Mouse (Mus musculus) hindbrain, embryonic 10.5 days (tissue): ENCODE measurements around the gene F3. TPM values are rescaled to one million over a fixed set of nuclear protein-coding genes. Genes with fewer than 3 reads are reported as not detected.
A peak's percentile ranks its signal among the peaks of the same experiment; 100 is the strongest.

Experiments
- DNase-seq: peaks from one replicate; pipeline ENCODE4 v3.0.0-alpha.2; 2017; ENCODE audit warnings: low spot score
- H3K27ac ChIP-seq: fragments of 300-500 bp; sonication (generic); 2 replicates; pipeline ENCODE4 v1.5.1; 2016; ENCODE audit warnings: mild to moderate bottlenecking, moderate library complexity
- H3K27me3 ChIP-seq: fragments of 300-500 bp; sonication (generic); 2 replicates; pipeline ENCODE4 v1.6.1; 2016; ENCODE audit warnings: mild to moderate bottlenecking; ENCODE audit not compliant: poor library complexity, insufficient read depth, severe bottlenecking
- H3K36me3 ChIP-seq: fragments of 300-500 bp; sonication (generic); 2 replicates; pipeline ENCODE4 v1.6.1; 2016; ENCODE audit warnings: mild to moderate bottlenecking, moderate library complexity
- H3K4me1 ChIP-seq: fragments of 300-500 bp; sonication (generic); replicated peaks from 2 replicates; pipeline ENCODE4 v1.6.1; 2016; ENCODE audit warnings: mild to moderate bottlenecking
- H3K4me3 ChIP-seq: fragments of 300-500 bp; sonication (generic); 2 replicates; pipeline ENCODE4 v1.5.1; 2016; ENCODE audit warnings: mild to moderate bottlenecking, moderate library complexity
- H3K9me3 ChIP-seq: fragments of 300-500 bp; sonication (generic); 2 replicates; pipeline ENCODE4 v1.6.1; 2016; ENCODE audit warnings: mild to moderate bottlenecking, moderate library complexity
- WGBS: fragments of 180-500 bp; shearing (Covaris S2); methylation state at CpG from one replicate; pipeline ENCODE4 v1.1.7; 2016; 5-methylcytosine and 5-hydroxymethylcytosine counted together
- polyA plus RNA-seq: library from polyadenylated mRNA; unstranded; fragments of >200 nt; fragmentation: Nextera tagmentation; extraction: Ambion mirVana; gene quantifications from 2 replicates; pipeline ENCODE4 v1.2.1, GENCODE M21; 2016

Gene F3
- polyA plus RNA-seq, 1 experiment from 2014 or later, result 14.1 TPM

GRCm38 (mm10) chr3:121713151-121713701 lies 10.1 kb upstream of the F3 start:
- DNase-seq, result no peak
- WGBS, result 87% methylated on average over 17 of the region's 17 CpGs
- Histone ChIP-seq H3K27me3 (no peaks in the 10 kb centered on the region; the same call in 1 of the 2 replicates), H3K36me3 (no peaks in the 10 kb centered on the region), H3K4me3 (no peak overlapping the region), H3K4me1 (no peaks in the 10 kb centered on the region; the same call in 1 of the 2 replicates), H3K9me3 (no peaks in the 10 kb centered on the region), H3K27ac (no peak overlapping the region)

GRCm38 (mm10) chr3:121713816-121714215 lies 9.5 kb upstream of the F3 start:
- DNase-seq, result no peak
- 83% methylated on average over 8 of the region's 8 CpGs for WGBS
- Histone ChIP-seq H3K4me3 (no peak overlapping the region), H3K9me3 (no peaks in the 10 kb centered on the region), H3K36me3 (no peaks in the 10 kb centered on the region), H3K4me1 (no peaks in the 10 kb centered on the region; the same call in 1 of the 2 replicates), H3K27ac (no peak overlapping the region), H3K27me3 (peaks cover under 1% of the 10 kb centered on the region; the same call in 1 of the 2 replicates)

GRCm38 (mm10) chr3:121714461-121714860 lies 8.9 kb upstream of the F3 start:
- no peak for DNase-seq
- whole genome bisulfite sequencing, result 94% methylated on average over 2 of the region's 2 CpGs
- Histone ChIP-seq H3K27me3 (peaks cover 6% of the 10 kb centered on the region), H3K4me1 (peaks cover 6% of the 10 kb centered on the region; the same call in 1 of the 2 replicates), H3K4me3 (no peak overlapping the region), H3K9me3 (no peaks in the 10 kb centered on the region), H3K36me3 (no peaks in the 10 kb centered on the region), H3K27ac (no peak overlapping the region)

GRCm38 (mm10) chr3:121715336-121715735 lies 8.0 kb upstream of the F3 start:
- Histone ChIP-seq H3K9me3 (no peaks in the 10 kb centered on the region), H3K27me3 (peaks cover 14% of the 10 kb centered on the region), H3K4me3 (no peak overlapping the region), H3K36me3 (no peaks in the 10 kb centered on the region), H3K27ac (no peak overlapping the region), H3K4me1 (peaks cover 7% of the 10 kb centered on the region; the same call in 1 of the 2 replicates)
- no peak for DNase-seq

- Histone ChIP-seq H3K27me3 (peaks cover 18% of the 10 kb centered on the region), H3K4me3 (no peak overlapping the region), H3K9me3 (no peaks in the 10 kb centered on the region), H3K27ac (no peak overlapping the region), H3K36me3 (no peaks in the 10 kb centered on the region), H3K4me1 (peaks cover 7% of the 10 kb centered on the region; the same call in 1 of the 2 replicates)
- WGBS, result 90% methylated on average over 6 of the region's 6 CpGs
- no peak for DNase-seq
These were observed 7.4 kb upstream of the F3 start for GRCm38 (mm10) chr3:121715741-121716459.

- no peak for DNase-seq
- H3K36me3 ChIP-seq, result no peaks in the 10 kb centered on the region
- peaks cover 24% of the 10 kb centered on the region for H3K27me3 ChIP-seq
- H3K27ac ChIP-seq, result no peak overlapping the region
- H3K9me3 ChIP-seq, result no peaks in the 10 kb centered on the region
- H3K4me3 ChIP-seq, result no peak overlapping the region
- H3K4me1 ChIP-seq, result peaks cover 11% of the 10 kb centered on the region
- WGBS, result 88% methylated on average over 5 of the region's 5 CpGs
These were observed 6.9 kb upstream of the F3 start for GRCm38 (mm10) chr3:121716480-121716879.

- H3K4me1 ChIP-seq, result peaks cover 29% of the 10 kb centered on the region
- peaks cover 40% of the 10 kb centered on the region for H3K27me3 ChIP-seq
- 71% methylated on average over 8 of the region's 8 CpGs for WGBS
- no peak overlapping the region for H3K27ac ChIP-seq
- no peaks in the 10 kb centered on the region for H3K36me3 ChIP-seq
- no peak overlapping the region for H3K4me3 ChIP-seq
- DNase-seq, result no peak
- H3K9me3 ChIP-seq, result no peaks in the 10 kb centered on the region
These were observed 4.7 kb upstream of the F3 start for GRCm38 (mm10) chr3:121718679-121719078.

GRCm38 (mm10) chr3:121719701-121720100 lies 3.6 kb upstream of the F3 start:
- 72% methylated on average over 3 of the region's 3 CpGs for WGBS
- DNase-seq, result no peak

GRCm38 (mm10) chr3:121720801-121721690 lies 2.3 kb upstream of the F3 start:
- Histone ChIP-seq H3K27me3 (peaks cover 64% of the 10 kb centered on the region), H3K27ac (no peak overlapping the region), H3K36me3 (no peaks in the 10 kb centered on the region), H3K9me3 (no peaks in the 10 kb centered on the region), H3K4me1 (peaks cover 38% of the 10 kb centered on the region), H3K4me3 (no peak overlapping the region)
- no peak for DNase-seq
- 58% methylated on average over 14 of the region's 14 CpGs for WGBS

More at GRCm38 (mm10) chr3:121719701-121720100, 3.6 kb upstream of the F3 start:
- no peaks in the 10 kb centered on the region for H3K9me3 ChIP-seq
- peaks cover 38% of the 10 kb centered on the region for H3K4me1 ChIP-seq
- H3K36me3 ChIP-seq, result no peaks in the 10 kb centered on the region
- peaks cover 51% of the 10 kb centered on the region for H3K27me3 ChIP-seq
- no peak overlapping the region for H3K4me3 ChIP-seq
- no peak overlapping the region for H3K27ac ChIP-seq

- H3K27ac ChIP-seq, result no peak overlapping the region
- H3K4me1 ChIP-seq, result peaks cover 38% of the 10 kb centered on the region
- H3K4me3 ChIP-seq, result no peak overlapping the region
- 64% methylated on average over 7 of the region's 7 CpGs for WGBS
- no peak for DNase-seq
- H3K36me3 ChIP-seq, result no peaks in the 10 kb centered on the region
- H3K27me3 ChIP-seq, result peaks cover 68% of the 10 kb centered on the region
- no peaks in the 10 kb centered on the region for H3K9me3 ChIP-seq
These were observed 1.7 kb upstream of the F3 start for GRCm38 (mm10) chr3:121721691-121722070.

- Histone ChIP-seq H3K4me1 (peaks cover 40% of the 10 kb centered on the region), H3K27ac (0 out of 2 replicates have a peak overlapping the region, but pooled peaks have one; percentile 82), H3K36me3 (no peaks in the 10 kb centered on the region), H3K9me3 (no peaks in the 10 kb centered on the region), H3K4me3 (peak overlapping the region; percentile 69), H3K27me3 (peaks cover 70% of the 10 kb centered on the region)
- 8% methylated on average over 20 of the region's 20 CpGs for WGBS
- no peak for DNase-seq
These were observed 709 bp downstream of the F3 start for GRCm38 (mm10) chr3:121723968-121724524.

GRCm38 (mm10) chr3:121724553-121724952 lies 1.2 kb downstream of the F3 start:
- Histone ChIP-seq H3K4me1 (peaks cover 35% of the 10 kb centered on the region), H3K27me3 (peaks cover 65% of the 10 kb centered on the region), H3K36me3 (no peaks in the 10 kb centered on the region), H3K9me3 (no peaks in the 10 kb centered on the region), H3K27ac (no peak overlapping the region), H3K4me3 (peak overlapping the region; percentile 69; the same call in 1 of the 2 replicates)
- WGBS, result 41% methylated on average over 12 of the region's 12 CpGs
- no peak for DNase-seq
